Mouse (Mus musculus) bone marrow, adult 2 months (tissue): ENCODE measurements at regions not wholly inside any gene's neighbourhood (a gene's known extent, or its start where the extent isn't known, plus 50 kb on each side); places are given as distances from the start of the nearest gene placed in this dataset.

Experiments used
- H3K27ac ChIP-seq: fragments of 200-500 bp; 2 replicates; pipeline ENCODE4 v1.5.1; 2012; ENCODE audit warnings: low read depth, mild to moderate bottlenecking, control low read depth, inconsistent platforms, low read length; ENCODE audit not compliant: control insufficient read depth, poor library complexity, insufficient read depth
- H3K4me1 ChIP-seq: fragments of 200-500 bp; 2 replicates; pipeline ENCODE4 v1.6.1; 2011; ENCODE audit warnings: low read length; ENCODE audit not compliant: control insufficient read depth, insufficient read depth
- H3K4me3 ChIP-seq: fragments of 200-500 bp; replicated peaks from 2 replicates; pipeline ENCODE3; 2011; ENCODE audit warnings: mild to moderate bottlenecking, low read depth, low read length, control low read depth; ENCODE audit not compliant: control insufficient read depth
- CTCF ChIP-seq: fragments of 200-500 bp; IDR thresholded peaks from 2 replicates; pipeline ENCODE4 v1.5.1; 2011; ENCODE audit warnings: low read length, control low read depth; ENCODE audit not compliant: control insufficient read depth, insufficient read depth
- POLR2A ChIP-seq: fragments of 200-500 bp; IDR thresholded peaks from 2 replicates; pipeline ENCODE4 v1.6.1; 2011; ENCODE audit warnings: low read depth, mild to moderate bottlenecking, control low read depth, low read length, borderline replicate concordance; ENCODE audit not compliant: control insufficient read depth
- WGBS: fragments of 180-500 bp; shearing (Covaris S2); methylation state at CpG from one replicate; pipeline ENCODE4 v1.1.7; 2018; 5-methylcytosine and 5-hydroxymethylcytosine counted together

DNA sequence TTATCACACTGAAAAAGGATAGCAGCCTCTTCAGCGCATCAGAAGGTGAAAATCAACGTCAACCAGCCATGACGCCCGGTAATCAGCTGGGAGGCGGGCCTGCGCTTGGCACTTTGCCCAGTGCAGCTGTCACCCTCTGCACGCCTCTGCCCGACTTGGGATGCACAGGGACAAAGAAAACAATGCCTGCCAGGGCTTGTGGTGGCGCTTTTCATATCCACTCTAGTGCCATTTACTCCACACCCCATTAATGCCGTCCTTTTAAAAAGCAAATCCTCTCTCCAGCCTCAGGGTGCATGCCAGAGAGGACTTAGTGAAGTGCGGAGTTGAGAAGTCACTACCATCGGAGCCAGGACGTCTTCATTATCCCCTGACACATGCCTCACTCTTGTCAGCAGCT, 204.5 kb upstream of the Sulf2 start:
- H3K4me1 ChIP-seq: peaks cover 4% of the 10 kb centered on the region
- TF ChIP-seq POLR2A (no peak), CTCF (no peak)
- WGBS: 68% methylated on average over 13 of the region's 13 CpGs
- no peak overlapping the region for H3K4me3 ChIP-seq
- no peak overlapping the region for H3K27ac ChIP-seq

DNA sequence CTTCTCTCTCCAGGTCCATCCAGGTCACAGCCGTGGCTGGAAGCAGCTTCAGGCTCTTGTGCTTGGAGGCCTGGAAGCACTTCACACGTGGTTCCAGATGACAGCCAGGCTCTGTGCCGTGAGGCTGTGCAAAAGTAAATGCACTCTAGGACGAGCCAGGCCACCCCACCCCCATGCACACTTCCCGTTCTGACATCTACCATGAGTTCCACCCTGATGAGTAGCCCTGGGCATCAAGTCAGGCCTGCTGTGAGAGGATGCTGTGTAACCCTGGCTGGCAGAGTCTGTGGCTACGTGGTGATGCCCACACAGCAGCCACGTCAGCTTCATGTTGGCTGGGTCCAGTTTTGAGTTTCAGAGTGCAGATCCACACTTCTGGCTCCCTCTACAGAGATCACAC, 202.4 kb upstream of the Sulf2 start:
- TF ChIP-seq POLR2A (no peak), CTCF (no peak)
- 10% methylated on average over 7 of the region's 7 CpGs for WGBS
- Histone ChIP-seq H3K4me1 (peaks cover 7% of the 10 kb centered on the region), H3K27ac (no peak overlapping the region), H3K4me3 (no peak overlapping the region)

DNA sequence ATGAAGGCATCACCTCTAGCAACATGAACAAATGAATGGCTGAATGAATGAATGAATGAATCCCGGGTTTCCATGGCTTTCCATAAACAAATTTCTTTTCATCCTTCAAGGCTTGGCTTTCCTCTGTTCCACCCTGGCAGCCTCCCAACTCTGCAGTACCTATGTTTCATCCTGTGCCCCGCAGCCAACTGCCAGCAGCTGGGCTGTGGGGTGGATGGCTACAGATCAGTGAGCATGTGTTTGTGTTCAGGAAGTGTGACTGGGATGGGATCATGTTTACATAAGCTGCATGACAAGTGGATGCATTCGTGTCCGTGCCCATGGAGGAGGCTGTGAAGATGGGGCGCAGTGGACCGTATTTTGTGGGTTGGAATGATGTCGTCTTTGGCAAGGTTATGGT, 200.5 kb upstream of the Sulf2 start:
- Histone ChIP-seq H3K27ac (no peak overlapping the region), H3K4me1 (peaks cover 7% of the 10 kb centered on the region), H3K4me3 (no peak overlapping the region)
- no peak for TF ChIP-seq POLR2A
- no peak for TF ChIP-seq CTCF
- 70% methylated on average over 7 of the region's 7 CpGs for WGBS

DNA sequence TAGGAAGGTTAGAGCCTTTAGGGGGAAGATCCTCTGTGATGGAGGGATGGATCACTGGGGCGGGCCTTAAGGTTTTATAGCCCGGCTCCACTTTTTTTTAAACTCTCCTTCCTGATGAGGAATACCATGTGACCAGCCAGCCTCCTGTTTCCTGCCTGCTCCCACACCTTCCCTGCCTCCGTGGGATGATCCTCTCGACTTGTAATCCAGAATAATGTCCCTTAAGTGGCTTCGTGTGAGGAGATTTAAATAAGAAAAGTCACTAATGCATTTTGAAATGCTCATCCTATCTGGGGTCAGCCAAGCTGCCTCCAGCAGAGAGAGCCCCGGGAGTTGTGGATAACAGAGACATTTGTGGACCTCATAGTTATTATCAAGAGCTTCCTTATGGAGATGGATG, 200.0 kb upstream of the Sulf2 start:
- Histone ChIP-seq H3K4me3 (no peak overlapping the region), H3K27ac (no peak overlapping the region), H3K4me1 (peaks cover 7% of the 10 kb centered on the region)
- WGBS: 67% methylated on average over 6 of the region's 6 CpGs
- no peak for TF ChIP-seq POLR2A
- no peak for TF ChIP-seq CTCF

DNA sequence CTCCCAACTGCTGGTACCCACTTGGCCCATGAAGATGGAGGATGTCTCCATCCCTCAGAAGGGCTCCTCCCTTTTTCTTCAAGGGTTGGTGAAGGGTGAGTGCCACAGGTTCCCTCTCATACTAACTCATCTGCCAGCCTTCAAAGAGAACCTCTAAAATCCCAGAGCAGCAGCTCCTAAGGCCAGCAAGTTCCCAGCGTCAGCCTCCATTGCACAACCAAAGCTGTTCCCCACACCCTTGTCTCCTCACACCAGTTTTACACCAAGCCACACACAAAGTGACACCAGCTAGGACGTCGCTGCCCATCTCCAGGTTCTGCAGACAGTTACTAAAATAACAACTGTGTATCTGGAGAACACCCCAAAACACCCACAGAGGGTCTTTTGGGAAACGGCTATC, 198.9 kb upstream of the Sulf2 start:
- Histone ChIP-seq H3K4me1 (peaks cover 6% of the 10 kb centered on the region), H3K27ac (no peak overlapping the region), H3K4me3 (no peak overlapping the region)
- TF ChIP-seq CTCF (no peak), POLR2A (no peak)
- 53% methylated on average over 4 of the region's 4 CpGs for WGBS

DNA sequence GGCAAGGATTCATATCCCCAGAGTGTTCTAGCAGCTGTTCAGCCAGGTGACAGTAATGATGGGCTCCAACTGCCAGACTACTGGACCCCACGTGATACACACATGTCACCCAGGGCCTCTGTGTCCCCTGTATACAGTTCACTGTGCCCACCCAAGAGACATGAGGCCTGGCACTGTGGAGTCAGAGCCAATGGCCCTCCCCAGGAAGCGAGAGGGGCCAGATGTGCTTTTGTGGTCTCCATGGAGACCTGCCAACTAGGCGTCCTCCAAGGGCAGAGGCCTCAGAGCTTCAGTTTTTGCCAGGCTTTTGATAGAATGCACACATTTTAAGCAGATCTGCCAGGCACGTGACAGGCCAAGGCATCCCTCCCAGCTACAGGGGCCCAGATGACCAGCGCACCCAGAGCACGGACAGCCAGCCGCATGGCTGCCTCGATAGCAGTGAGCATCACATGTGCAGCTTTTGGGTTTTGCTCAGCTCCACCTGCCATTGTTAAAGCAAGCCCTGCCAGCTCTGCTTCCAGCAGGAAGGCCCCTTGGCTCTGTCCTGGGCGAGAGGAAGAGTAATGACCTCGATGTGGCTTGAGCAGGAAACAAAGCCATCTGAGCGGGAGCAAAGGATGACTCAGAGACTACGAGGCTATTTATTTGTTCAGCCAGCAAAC, 198.1 kb upstream of the Sulf2 start:
- WGBS: 9% methylated on average over 12 of the region's 12 CpGs

DNA sequence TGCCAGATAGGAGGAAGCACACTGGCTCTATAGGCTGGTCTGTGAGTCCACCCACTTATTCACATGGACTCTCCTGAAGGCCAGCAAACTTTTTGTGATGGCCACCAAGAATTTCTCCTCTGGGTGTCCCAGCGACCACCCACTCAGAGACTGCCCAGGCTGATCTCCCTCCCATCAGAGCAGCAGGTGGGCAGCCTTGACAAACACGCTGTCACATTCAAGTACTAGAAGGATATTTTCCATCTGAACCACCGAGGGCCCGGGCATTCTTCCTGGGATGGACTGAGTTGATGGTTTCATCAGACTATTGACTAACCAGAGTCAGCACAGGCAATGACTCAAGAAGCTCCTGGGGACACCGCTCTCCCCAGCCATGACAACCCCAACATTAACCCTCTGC, 196.5 kb upstream of the Sulf2 start:
- WGBS: 65% methylated on average over 5 of the region's 5 CpGs
- H3K4me1 ChIP-seq: peaks cover 3% of the 10 kb centered on the region; the same call in 1 of the 2 replicates
- H3K4me3 ChIP-seq: no peak overlapping the region
- H3K27ac ChIP-seq: no peak overlapping the region
- TF ChIP-seq CTCF (no peak), POLR2A (no peak)

More for the DNA sequence above, 198.1 kb upstream of the Sulf2 start:
- TF ChIP-seq CTCF (no peak), POLR2A (no peak)
- H3K27ac ChIP-seq: no peak overlapping the region
- no peak overlapping the region for H3K4me3 ChIP-seq
- H3K4me1 ChIP-seq: peaks cover 5% of the 10 kb centered on the region

DNA sequence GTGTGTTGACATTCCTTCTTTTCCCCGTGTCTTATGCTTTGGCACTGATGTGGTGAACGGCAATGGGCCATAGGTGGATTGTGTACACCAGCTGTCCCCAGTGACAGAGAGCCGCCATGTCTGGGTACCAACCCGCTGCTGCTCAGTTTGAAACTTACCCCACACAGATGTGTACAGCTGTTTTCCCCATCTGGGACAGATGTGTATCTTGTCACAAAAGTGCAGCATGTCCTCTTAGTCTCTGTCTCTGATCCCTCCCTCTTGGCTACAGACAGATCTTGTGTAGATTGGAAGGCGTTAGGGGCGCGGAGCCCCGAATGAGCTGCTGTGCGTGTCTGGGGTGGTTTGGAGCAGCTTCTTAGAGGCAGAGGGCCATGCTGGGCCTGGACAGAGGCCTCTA, 196.1 kb upstream of the Sulf2 start:
- 87% methylated on average over 9 of the region's 9 CpGs for WGBS

DNA sequence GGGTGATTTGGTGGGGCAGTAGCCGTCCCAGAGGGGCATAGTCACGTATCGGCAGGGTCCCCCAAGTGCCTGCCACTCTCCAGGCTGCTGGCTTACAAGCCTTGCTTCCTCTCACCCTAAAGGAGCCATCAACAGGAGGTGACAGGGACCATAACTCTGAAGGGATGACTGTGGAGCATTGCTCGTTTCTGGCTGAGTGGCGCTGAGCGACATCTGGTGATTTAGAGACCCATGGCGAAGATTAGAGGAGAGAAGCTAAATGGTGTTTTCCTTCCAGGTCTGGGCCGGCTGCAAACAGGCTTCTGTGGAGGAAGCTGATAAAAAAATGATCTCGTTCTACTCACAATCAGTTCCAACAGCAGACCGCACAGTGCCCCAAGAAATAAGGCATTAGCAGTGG, 193.2 kb upstream of the Sulf2 start:
- no peak for TF ChIP-seq CTCF
- no peak for TF ChIP-seq POLR2A
- Histone ChIP-seq H3K4me1 (peaks cover under 1% of the 10 kb centered on the region; the same call in 1 of the 2 replicates), H3K4me3 (no peak overlapping the region), H3K27ac (no peak overlapping the region)
- 26% methylated on average over 10 of the region's 10 CpGs for WGBS

More for the DNA sequence above, 196.1 kb upstream of the Sulf2 start:
- H3K27ac ChIP-seq: no peak overlapping the region
- H3K4me1 ChIP-seq: peaks cover 3% of the 10 kb centered on the region; the same call in 1 of the 2 replicates
- no peak overlapping the region for H3K4me3 ChIP-seq
- TF ChIP-seq CTCF: no peak
- TF ChIP-seq POLR2A: no peak
